Mouse (Mus musculus): ENCODE measurements around the gene Mns1.

DNA sequence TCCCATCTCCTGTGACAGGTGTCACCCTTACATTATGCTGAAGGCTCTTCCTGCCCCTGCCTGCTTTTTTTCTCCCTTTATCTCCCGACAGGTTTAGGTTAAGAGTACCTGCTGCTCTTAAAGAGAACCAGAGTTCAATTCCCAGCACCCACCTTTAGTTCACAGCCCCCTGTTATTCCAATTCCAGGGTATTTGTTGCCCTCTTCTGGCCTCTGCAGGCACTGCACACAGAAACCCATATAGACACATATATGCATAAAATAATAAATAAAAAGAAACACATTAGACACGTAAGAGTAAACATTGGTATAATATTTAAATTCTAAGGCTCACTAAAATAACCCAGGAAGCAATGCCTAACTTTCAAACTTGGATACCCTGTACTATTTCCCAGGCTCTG is 15.1 kb upstream of the Mns1 start:
- TF ChIP-seq CTCF (IDR thresholded peaks at IDR 0.05; ENCODE audit: insufficient read depth, low read length) (no peak), POLR2A (IDR thresholded peaks at IDR 0.05; ENCODE audit: borderline replicate concordance, extremely low read depth, low read depth, low read length) (no peak)

All from lung, adult 2 months (tissue).